Comparison of ENCODE assay signal across 8 mouse cellular contexts in genomic region chr7:29953086-29953485, GRCm38 (mm10). TPM values are rescaled to one million over a fixed set of nuclear protein-coding genes. Genes with fewer than 3 reads are reported as not detected.
DNase-seq lines count a peak whose midpoint lies in the region; ATAC-seq and TF ChIP-seq lines count a peak whose summit lies in the region.

No protein-coding gene starts in this region.

- peak overlapping the region; percentile 90 for H3K9ac ChIP-seq in lung, postnatal 0 days (replicated peaks; ENCODE audit: low read depth)
- H3K9ac ChIP-seq in limb, embryonic 11.5 days (ENCODE audit: low read length): peak overlapping the region; percentile 88; the same call in 1 of the 2 replicates

- H3K4me3 ChIP-seq in lung, postnatal 0 days (ENCODE audit: low read depth, low read length): peak overlapping the region; percentile 73
- peak overlapping the region; percentile 69 for H3K4me3 ChIP-seq in forebrain, embryonic 10.5 days
- H3K4me3 ChIP-seq in limb, embryonic 11.5 days (ENCODE audit: low read depth, low read length): peak overlapping the region; percentile 60
- H3K4me3 ChIP-seq in olfactory bulb, adult 2 months (ENCODE audit: insufficient read depth, low read depth, low read length): 0 out of 2 replicates have a peak overlapping the region, but pooled peaks have one; percentile 84

- DNase-seq in lung, postnatal 0 days (ENCODE audit: low spot score): no peak
- no peak for DNase-seq in lung, postnatal 4 days
- no peak for DNase-seq in forebrain, embryonic 10.5 days (ENCODE audit: extremely low spot score, low spot score)
- DNase-seq in limb, embryonic 11.5 days (ENCODE audit: low spot score): no peak
- no peak for DNase-seq in frontal cortex, postnatal 10 days (ENCODE audit: low spot score in 2 of 2)
- DNase-seq in right cerebral cortex, adult 2 months (ENCODE audit: low spot score in 2 of 2): no peak
- no peak for DNase-seq in layer of hippocampus, postnatal 10 days (ENCODE audit: low spot score in 2 of 2)

- no peaks in the 10 kb centered on the region for H3K4me1 ChIP-seq in lung, postnatal 0 days (ENCODE audit: insufficient read depth, low read depth, low read length)
- peaks cover 16% of the 10 kb centered on the region for H3K4me1 ChIP-seq in forebrain, embryonic 10.5 days
- no peaks in the 10 kb centered on the region for H3K4me1 ChIP-seq in limb, embryonic 11.5 days (ENCODE audit: control insufficient read depth, insufficient read depth, low read length)
- no peaks in the 10 kb centered on the region for H3K4me1 ChIP-seq in olfactory bulb, adult 2 months (ENCODE audit: control insufficient read depth, insufficient read depth, low read length)

- TF ChIP-seq CTCF in lung, postnatal 0 days (IDR thresholded peaks at IDR 0.05): no peak
- TF ChIP-seq CTCF in olfactory bulb, adult 2 months (IDR thresholded peaks at IDR 0.05; ENCODE audit: insufficient read depth, low read depth, low read length): no peak

- no peaks in the 10 kb centered on the region for H3K36me3 ChIP-seq in lung, postnatal 0 days (ENCODE audit: insufficient read depth, low read length)
- H3K36me3 ChIP-seq in forebrain, embryonic 10.5 days (replicated peaks): peaks cover 32% of the 10 kb centered on the region
- H3K36me3 ChIP-seq in limb, embryonic 11.5 days (ENCODE audit: control insufficient read depth, insufficient read depth, low read length): 0 out of 2 replicates have a peak, but pooled peaks cover 3% of the 10 kb centered on the region

- no peaks in the 10 kb centered on the region for H3K9me3 ChIP-seq in lung, postnatal 0 days (ENCODE audit: low read length)
- no peaks in the 10 kb centered on the region for H3K9me3 ChIP-seq in forebrain, embryonic 10.5 days
- no peaks in the 10 kb centered on the region for H3K9me3 ChIP-seq in limb, embryonic 11.5 days (ENCODE audit: control insufficient read depth, low read length)

- no peaks in the 10 kb centered on the region for H3K27me3 ChIP-seq in lung, postnatal 0 days (replicated peaks; ENCODE audit: insufficient read depth, low read length)
- H3K27me3 ChIP-seq in forebrain, embryonic 10.5 days (ENCODE audit: poor library complexity, severe bottlenecking): no peaks in the 10 kb centered on the region
- H3K27me3 ChIP-seq in limb, embryonic 11.5 days (ENCODE audit: control insufficient read depth, insufficient read depth, low read length): no peaks in the 10 kb centered on the region

- H3K27ac ChIP-seq in lung, postnatal 0 days (ENCODE audit: low read length): peak overlapping the region; percentile 92; the same call in 1 of the 2 replicates
- H3K27ac ChIP-seq in forebrain, embryonic 10.5 days: peak overlapping the region; percentile 95
- no peak overlapping the region for H3K27ac ChIP-seq in limb, embryonic 11.5 days (replicated peaks; ENCODE audit: low read depth, low read length)
- peak overlapping the region; percentile 72 for H3K27ac ChIP-seq in olfactory bulb, adult 2 months (ENCODE audit: insufficient read depth, low read depth, low read length)

- no peak for TF ChIP-seq POLR2A in olfactory bulb, adult 2 months (IDR thresholded peaks at IDR 0.05; ENCODE audit: insufficient read depth, low read depth, low read length)

- ATAC-seq in lung, postnatal 0 days: no peak
- ATAC-seq in limb, embryonic 11.5 days (ENCODE audit: insufficient number of reproducible peaks, low FRiP score, low TSS enrichment, low read depth): no peak

- H3K4me2 ChIP-seq in lung, postnatal 0 days (replicated peaks; ENCODE audit: low read depth, low read length): peak overlapping the region; percentile 71
- peak overlapping the region; percentile 55 for H3K4me2 ChIP-seq in limb, embryonic 11.5 days (ENCODE audit: low read depth, severe bottlenecking)

- WGBS in lung, postnatal 0 days: 31% methylated on average over 10 of the region's 10 CpGs
- WGBS in forebrain, embryonic 10.5 days: 60% methylated on average over 10 of the region's 10 CpGs
- WGBS in limb, embryonic 11.5 days: 49% methylated on average over 10 of the region's 10 CpGs
- WGBS in olfactory bulb, adult 2 months: 19% methylated on average over 10 of the region's 10 CpGs

- TF ChIP-seq EP300 in lung, postnatal 0 days (IDR thresholded peaks at IDR 0.05): no peak

RNA-seq across cellular contexts. Expression of gene Zfp74, which starts 0.8 kb away (rescaled TPM):
- polyA plus RNA-seq in lung, postnatal 0 days (2015; fragmentation: Nextera tagmentation; extraction: Ambion mirVana): 5.1 and 6.7 TPM in 2 replicates
- polyA plus RNA-seq in forebrain, embryonic 10.5 days (2016; fragmentation: Nextera tagmentation; extraction: Ambion mirVana): 13.5 and 13.8 TPM in 2 replicates
- 16.6 and 17.0 TPM in 2 replicates for polyA plus RNA-seq in limb, embryonic 11.5 days (2014; fragmentation: Nextera tagmentation; extraction: Ambion mirVana)
- not detected in 2 replicates for polyA plus RNA-seq in olfactory bulb, adult 2 months (2012; ENCODE audit: insufficient read depth, insufficient read length, low replicate concordance, missing spikeins)
- 10 to 100 TPM; 21.3 to 22.0 TPM for total RNA-seq in layer of hippocampus, postnatal 10 days (2021)

RNA-seq across cellular contexts. Expression of gene Zfp568, which starts 30.7 kb away (rescaled TPM):
- polyA plus RNA-seq in lung, postnatal 0 days (2015; fragmentation: Nextera tagmentation; extraction: Ambion mirVana): 4.1 and 5.8 TPM in 2 replicates
- polyA plus RNA-seq in forebrain, embryonic 10.5 days (2016; fragmentation: Nextera tagmentation; extraction: Ambion mirVana): 22.7 and 25.0 TPM in 2 replicates
- polyA plus RNA-seq in limb, embryonic 11.5 days (2014; fragmentation: Nextera tagmentation; extraction: Ambion mirVana): 25.2 and 30.5 TPM in 2 replicates
- polyA plus RNA-seq in olfactory bulb, adult 2 months (2012; ENCODE audit: insufficient read depth, insufficient read length, low replicate concordance, missing spikeins): not detected in 2 replicates
- 1 to 10 TPM; 4.7 to 5.9 TPM for total RNA-seq in layer of hippocampus, postnatal 10 days (2021)

RNA-seq across cellular contexts. Expression of gene Zfp383, which starts 45.1 kb away (rescaled TPM):
- 3.4 and 3.7 TPM in 2 replicates for polyA plus RNA-seq in lung, postnatal 0 days (2015; fragmentation: Nextera tagmentation; extraction: Ambion mirVana)
- polyA plus RNA-seq in forebrain, embryonic 10.5 days (2016; fragmentation: Nextera tagmentation; extraction: Ambion mirVana): 4.0 and 5.2 TPM in 2 replicates
- polyA plus RNA-seq in limb, embryonic 11.5 days (2014; fragmentation: Nextera tagmentation; extraction: Ambion mirVana): 7.6 and 9.0 TPM in 2 replicates
- not detected in 2 replicates for polyA plus RNA-seq in olfactory bulb, adult 2 months (2012; ENCODE audit: insufficient read depth, insufficient read length, low replicate concordance, missing spikeins)
- total RNA-seq in layer of hippocampus, postnatal 10 days (2021): 1 to 10 TPM; 9.0 to 9.3 TPM

RNA-seq across cellular contexts. Expression of gene Zfp27, which starts 46.7 kb away (rescaled TPM):
- polyA plus RNA-seq in lung, postnatal 0 days (2015; fragmentation: Nextera tagmentation; extraction: Ambion mirVana): 4.2 and 5.0 TPM in 2 replicates
- polyA plus RNA-seq in forebrain, embryonic 10.5 days (2016; fragmentation: Nextera tagmentation; extraction: Ambion mirVana): 9.8 and 10.0 TPM in 2 replicates
- 12.6 and 13.5 TPM in 2 replicates for polyA plus RNA-seq in limb, embryonic 11.5 days (2014; fragmentation: Nextera tagmentation; extraction: Ambion mirVana)
- polyA plus RNA-seq in olfactory bulb, adult 2 months (2012; ENCODE audit: insufficient read depth, insufficient read length, low replicate concordance, missing spikeins): not detected in 2 replicates
- 10 to 100 TPM; 20.0 to 21.3 TPM for total RNA-seq in layer of hippocampus, postnatal 10 days (2021)
